Mouse (Mus musculus) regulatory T cell (primary cell): ENCODE data around the gene Mab21l3.

Experiments used
- in situ Hi-C: fragments of 300-600 bp; cut with MboI, MseI; formaldehyde crosslinking; loops from one replicate; pipeline ENCODE4 v1.15.1; 2025; ENCODE audit warnings: high pct_unique_total_duplicates

The Mab21l3 gene

GRCm38 (mm10) chr3:101842372-101843094 lies 6.2 kb downstream of the Mab21l3 start:
- in situ Hi-C loops, result no loop called here

GRCm38 (mm10) chr3:101839327-101839726 lies 9.4 kb downstream of the Mab21l3 start:
- in situ Hi-C loops, result no loop called here

GRCm38 (mm10) chr3:101836971-101837370 lies 11.8 kb downstream of the Mab21l3 start:
- in situ Hi-C loops, result no loop called here

GRCm38 (mm10) chr3:101836532-101836931 lies 12.2 kb downstream of the Mab21l3 start:
- in situ Hi-C loops, result no loop called here

- in situ Hi-C loops, result no loop called here
Measured at GRCm38 (mm10) chr3:101836045-101836444, 12.7 kb downstream of the Mab21l3 start.

GRCm38 (mm10) chr3:101831189-101831858 lies 17.4 kb downstream of the Mab21l3 start:
- in situ Hi-C loops, result no loop called here

- in situ Hi-C loops, result no loop called here
Measured at GRCm38 (mm10) chr3:101829881-101830616, 18.7 kb downstream of the Mab21l3 start.

- in situ Hi-C loops, result no loop called here
Measured at GRCm38 (mm10) chr3:101828595-101828994, 20.2 kb downstream of the Mab21l3 start.

- in situ Hi-C loops, result no loop called here
Measured at GRCm38 (mm10) chr3:101827220-101827715, 21.5 kb downstream of the Mab21l3 start.

GRCm38 (mm10) chr3:101824338-101824737 lies 24.4 kb downstream of the Mab21l3 start:
- in situ Hi-C loops, result loop anchor here (25.0 kb wide), 1 partner anchor 887 kb away; no protein-coding TSS in a partner anchor

GRCm38 (mm10) chr3:101822052-101822451 lies 26.7 kb downstream of the Mab21l3 start:
- in situ Hi-C loops, result loop anchor here (25.0 kb wide), 1 partner anchor 885 kb away; no protein-coding TSS in a partner anchor

GRCm38 (mm10) chr3:101820708-101821107 lies 28.1 kb downstream of the Mab21l3 start:
- in situ Hi-C loops, result loop anchor here (25.0 kb wide), 1 partner anchor 883 kb away; no protein-coding TSS in a partner anchor

- in situ Hi-C loops, result loop anchor here (25.0 kb wide), 1 partner anchor 879 kb away; no protein-coding TSS in a partner anchor
Measured at GRCm38 (mm10) chr3:101816006-101816405, 32.8 kb downstream of the Mab21l3 start.

- in situ Hi-C loops, result loop anchor here (5.0 to 25.0 kb wide), 2 partner anchors 317 to 877 kb away; no protein-coding TSS in a partner anchor
Measured at GRCm38 (mm10) chr3:101814790-101815189, 34.0 kb downstream of the Mab21l3 start.

GRCm38 (mm10) chr3:101812341-101812962 lies 36.3 kb downstream of the Mab21l3 start:
- in situ Hi-C loops, result loop anchor here (5.0 to 25.0 kb wide), 2 partner anchors 315 to 875 kb away; no protein-coding TSS in a partner anchor

GRCm38 (mm10) chr3:101811931-101812330 lies 36.8 kb downstream of the Mab21l3 start:
- in situ Hi-C loops, result loop anchor here (5.0 to 25.0 kb wide), 2 partner anchors 315 to 875 kb away; no protein-coding TSS in a partner anchor

GRCm38 (mm10) chr3:101807646-101808045 lies 41.1 kb downstream of the Mab21l3 start:
- in situ Hi-C loops, result loop anchor here (25.0 kb wide), 1 partner anchor 870 kb away; no protein-coding TSS in a partner anchor

GRCm38 (mm10) chr3:101806941-101807340 lies 41.8 kb downstream of the Mab21l3 start:
- in situ Hi-C loops, result loop anchor here (25.0 kb wide), 1 partner anchor 870 kb away; no protein-coding TSS in a partner anchor

GRCm38 (mm10) chr3:101806149-101806548 lies 42.6 kb downstream of the Mab21l3 start:
- in situ Hi-C loops, result loop anchor here (25.0 kb wide), 1 partner anchor 869 kb away; no protein-coding TSS in a partner anchor

- in situ Hi-C loops, result loop anchor here (25.0 kb wide), 1 partner anchor 868 kb away; no protein-coding TSS in a partner anchor
Measured at GRCm38 (mm10) chr3:101805562-101806004, 43.2 kb downstream of the Mab21l3 start.
